Mouse (Mus musculus) megakaryocyte, embryonic 14.5 days (primary cell): ENCODE data around the gene Ghr. TPM values are rescaled to one million over a fixed set of nuclear protein-coding genes. Genes with fewer than 3 reads are reported as not detected.

Experiments
- H3K27me3 ChIP-seq: replicated peaks from 2 replicates; pipeline ENCODE3; 2012; ENCODE audit warnings: inconsistent platforms
- H3K36me3 ChIP-seq: replicated peaks from 2 replicates; pipeline ENCODE3; 2012; ENCODE audit warnings: low read length, inconsistent platforms, mixed read lengths
- H3K4me1 ChIP-seq: 2 replicates; pipeline ENCODE4 v1.6.1; 2012; ENCODE audit warnings: inconsistent platforms
- H3K4me3 ChIP-seq: replicated peaks from 2 replicates; pipeline ENCODE3; 2012; ENCODE audit warnings: moderate library complexity, mild to moderate bottlenecking, inconsistent platforms
- H3K9me3 ChIP-seq: 2 replicates; pipeline ENCODE4 v1.6.1; 2012; ENCODE audit warnings: inconsistent platforms
- FLI1 ChIP-seq: IDR thresholded peaks from 2 replicates; pipeline ENCODE4 v1.6.1; 2012; ENCODE audit warnings: low read length, inconsistent platforms, mixed read lengths
- GATA1 ChIP-seq: IDR thresholded peaks from 3 replicates; pipeline ENCODE4 v1.6.1; 2012; ENCODE audit warnings: mixed read lengths, low read length, inconsistent platforms, borderline replicate concordance
- polyA plus RNA-seq: library from polyadenylated mRNA; stranded (reverse); fragments of >175 nt; gene quantifications from 2 replicates; pipeline ENCODE4 v1.2.3, GENCODE M21; 2012; ENCODE audit warnings: low replicate concordance; ENCODE audit not compliant: insufficient read depth

The Ghr gene
- polyA plus RNA-seq, 1 experiment, result 0.16 TPM

DNA sequence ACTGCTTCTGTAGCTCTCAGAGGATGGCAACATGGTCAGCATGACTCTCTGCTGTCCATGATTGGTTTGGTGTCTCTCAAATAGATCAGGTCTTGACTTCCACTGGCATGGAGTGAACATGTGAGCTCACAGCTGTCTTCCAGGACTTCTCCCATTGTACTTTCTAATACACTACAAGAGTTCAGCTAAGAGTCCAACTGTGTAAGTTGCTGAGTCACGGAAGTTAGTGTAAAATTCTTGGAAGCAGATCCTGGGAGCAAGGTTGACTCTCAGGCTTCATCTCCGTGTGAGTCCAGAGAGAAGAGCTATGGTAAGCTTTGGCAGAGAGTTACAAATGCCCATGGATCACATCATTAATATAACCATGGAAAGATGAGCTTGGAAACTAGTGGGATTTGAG lies 229.6 kb downstream of the Ghr start:
- no peaks in the 10 kb centered on the region for H3K9me3 ChIP-seq
- TF ChIP-seq FLI1 (no peak), GATA1 (no peak)

DNA sequence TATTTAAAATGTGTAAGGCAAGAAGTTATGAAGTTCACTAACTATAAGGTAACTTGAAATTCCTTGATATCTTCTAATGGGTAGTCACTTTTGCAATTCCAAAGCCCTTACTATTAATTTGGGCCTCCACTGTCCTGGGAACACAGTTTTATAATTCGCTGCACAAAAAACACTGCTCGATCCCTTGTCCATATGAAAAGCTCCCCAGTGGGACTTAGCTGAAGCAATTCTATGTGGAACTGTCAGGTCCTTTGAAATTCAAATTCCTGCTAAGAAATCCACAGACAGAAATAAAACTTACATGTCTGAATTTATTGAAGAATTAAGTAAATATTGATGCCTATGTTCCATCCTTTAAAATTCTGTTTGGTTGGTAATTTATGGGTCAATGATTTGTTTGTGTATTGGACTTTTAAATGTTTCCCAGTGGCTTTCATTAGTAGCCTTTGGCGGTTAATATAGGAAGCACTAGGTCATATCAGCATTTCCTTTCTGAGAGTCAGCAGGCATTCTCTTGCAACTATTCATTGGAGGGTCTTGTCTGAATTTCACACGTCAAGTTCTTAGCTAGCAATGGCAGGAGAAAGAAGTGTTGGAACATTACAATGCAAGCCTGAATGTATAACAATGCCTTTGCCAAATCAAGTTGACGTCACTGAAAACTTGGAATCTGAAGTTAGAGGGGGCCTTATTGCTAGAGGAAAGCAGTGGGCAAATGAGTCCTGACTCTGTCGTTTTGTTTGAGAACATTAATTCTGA lies 233.8 kb downstream of the Ghr start:
- Histone ChIP-seq H3K9me3 (no peaks in the 10 kb centered on the region), H3K4me1 (no peaks in the 10 kb centered on the region; the same call in 1 of the 2 replicates), H3K27me3 (no peaks in the 10 kb centered on the region), H3K36me3 (no peaks in the 10 kb centered on the region), H3K4me3 (no peak overlapping the region)
- TF ChIP-seq GATA1 (no peak), FLI1 (no peak)

More for the DNA sequence above, 229.6 kb downstream of the Ghr start:
- H3K36me3 ChIP-seq, result no peaks in the 10 kb centered on the region
- H3K4me3 ChIP-seq, result no peak overlapping the region
- no peaks in the 10 kb centered on the region for H3K27me3 ChIP-seq
- H3K4me1 ChIP-seq, result peaks cover 4% of the 10 kb centered on the region; the same call in 1 of the 2 replicates

DNA sequence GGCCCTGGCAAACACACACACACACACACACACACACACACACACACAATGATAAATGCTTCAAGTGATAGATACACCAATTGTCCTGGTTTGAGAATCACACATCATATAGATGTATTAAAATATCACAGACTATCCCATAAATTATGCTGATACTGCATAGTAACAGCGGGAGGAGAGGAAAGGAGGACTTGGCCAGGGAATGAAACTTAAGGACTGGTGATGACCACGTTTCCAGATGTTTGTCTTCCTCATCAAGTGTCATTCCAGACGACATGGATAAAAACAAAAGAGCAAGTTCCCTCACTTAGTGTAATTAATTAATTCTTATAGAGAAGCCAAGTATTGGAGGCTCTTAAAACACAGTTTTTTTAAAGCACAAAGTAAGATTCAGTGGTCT lies 236.6 kb downstream of the Ghr start:
- Histone ChIP-seq H3K27me3 (no peaks in the 10 kb centered on the region), H3K4me1 (no peaks in the 10 kb centered on the region; the same call in 1 of the 2 replicates), H3K9me3 (no peaks in the 10 kb centered on the region), H3K36me3 (no peaks in the 10 kb centered on the region), H3K4me3 (no peak overlapping the region)
- TF ChIP-seq FLI1, result no peak
- TF ChIP-seq GATA1, result no peak

DNA sequence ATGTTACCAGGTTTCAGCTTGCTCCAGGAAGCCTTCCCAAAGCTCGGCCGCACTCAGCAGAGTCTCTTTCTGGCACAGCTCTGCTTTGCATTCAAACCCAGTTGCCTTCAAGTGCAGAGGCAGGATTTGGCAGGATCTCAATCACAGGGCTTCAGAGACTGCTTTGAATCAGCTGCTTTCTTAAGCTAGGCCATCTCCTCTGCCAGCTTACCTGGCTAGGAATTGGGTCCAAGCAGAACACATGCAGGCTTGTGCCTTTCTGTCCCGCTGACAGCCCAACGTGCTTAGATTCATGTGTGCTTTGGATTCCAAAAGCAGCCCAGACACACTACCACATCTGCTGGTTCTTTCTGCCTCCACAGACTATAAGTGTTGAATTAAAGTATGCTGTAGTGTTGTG lies 238.7 kb downstream of the Ghr start:
- TF ChIP-seq FLI1, result no peak
- no peak for TF ChIP-seq GATA1
- Histone ChIP-seq H3K27me3 (no peaks in the 10 kb centered on the region), H3K9me3 (no peaks in the 10 kb centered on the region), H3K4me1 (no peaks in the 10 kb centered on the region; the same call in 1 of the 2 replicates), H3K36me3 (no peaks in the 10 kb centered on the region), H3K4me3 (no peak overlapping the region)

DNA sequence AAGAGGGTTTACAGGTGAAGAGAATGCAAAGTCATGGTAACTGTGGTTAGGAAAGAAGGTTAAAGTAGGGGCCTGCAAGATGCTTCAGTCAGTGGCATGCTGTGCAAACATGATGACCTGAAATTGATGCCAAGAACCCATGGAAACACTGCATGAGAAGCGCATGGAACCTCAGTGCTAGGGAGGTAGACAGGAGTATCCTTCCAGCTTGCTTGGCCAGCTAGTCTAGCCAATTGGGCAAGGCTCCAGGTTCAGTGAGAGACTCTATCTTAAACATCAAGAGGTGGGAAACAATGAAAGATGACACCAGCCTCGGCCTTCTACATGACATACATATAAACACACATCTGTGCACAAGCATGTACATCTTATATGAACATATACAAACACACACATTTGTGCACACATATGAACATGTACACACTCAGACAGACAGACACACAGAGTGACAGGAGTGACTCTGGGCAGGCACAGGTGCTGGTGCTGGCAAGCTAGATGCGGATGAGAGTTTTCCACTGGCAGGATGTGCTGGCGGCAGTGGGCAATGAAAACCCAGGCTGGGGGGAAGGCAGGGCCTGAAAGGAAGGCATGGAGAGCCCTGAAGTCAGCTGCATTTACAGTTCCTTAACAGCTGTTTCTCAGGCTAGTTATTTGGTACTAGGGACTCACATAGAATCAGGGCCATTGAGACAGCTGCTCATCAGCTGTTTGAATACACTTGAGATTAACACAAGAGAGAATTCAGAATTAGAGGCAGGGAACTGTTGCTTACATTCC lies 241.3 kb downstream of the Ghr start:
- H3K4me1 ChIP-seq, result no peaks in the 10 kb centered on the region
- no peak for TF ChIP-seq FLI1
- H3K27me3 ChIP-seq, result no peaks in the 10 kb centered on the region
- no peaks in the 10 kb centered on the region for H3K9me3 ChIP-seq
- H3K4me3 ChIP-seq, result no peak overlapping the region
- no peaks in the 10 kb centered on the region for H3K36me3 ChIP-seq

DNA sequence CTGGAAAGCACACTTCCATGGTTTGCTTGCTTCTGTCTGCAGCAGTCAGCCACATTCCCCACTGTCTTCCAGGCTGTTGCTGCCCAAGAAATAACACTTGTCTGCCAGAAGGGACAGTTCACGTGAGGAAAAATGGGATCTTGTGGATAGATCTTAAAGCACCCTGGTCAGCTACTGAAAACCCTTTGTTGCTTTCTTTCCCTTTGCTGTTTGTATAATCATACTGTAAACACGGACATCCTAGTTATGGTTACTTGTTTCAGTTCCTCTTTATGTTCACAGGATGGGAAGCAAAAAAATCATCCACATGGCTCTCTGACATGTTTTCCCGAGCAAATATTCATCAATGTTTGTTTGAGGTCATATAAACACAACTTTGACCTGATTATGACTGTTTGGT lies 243.4 kb downstream of the Ghr start:
- H3K27me3 ChIP-seq, result no peaks in the 10 kb centered on the region
- H3K4me1 ChIP-seq, result no peaks in the 10 kb centered on the region
- TF ChIP-seq GATA1 (no peak), FLI1 (no peak)
- no peak overlapping the region for H3K4me3 ChIP-seq
- no peaks in the 10 kb centered on the region for H3K9me3 ChIP-seq
- no peaks in the 10 kb centered on the region for H3K36me3 ChIP-seq

DNA sequence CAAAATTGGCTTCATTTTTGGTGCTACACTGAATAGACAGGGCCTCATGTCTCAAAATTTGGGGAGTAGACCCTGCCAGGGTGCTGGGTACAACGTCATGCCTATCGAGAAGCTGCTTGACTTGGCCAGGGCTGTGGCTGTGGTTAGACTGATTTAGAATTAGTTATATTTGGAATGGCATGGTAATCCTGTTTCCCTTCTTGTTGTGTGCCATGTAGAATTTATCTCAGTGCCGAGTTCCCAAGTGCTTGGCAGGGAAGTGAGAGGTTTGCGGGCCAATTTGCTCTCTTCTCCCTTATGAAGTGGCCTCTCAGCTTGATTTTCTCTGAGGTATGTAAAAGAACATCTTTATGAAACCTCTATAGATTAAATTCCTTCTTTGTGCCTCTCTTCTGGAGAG lies 250.8 kb downstream of the Ghr start:
- H3K36me3 ChIP-seq, result no peaks in the 10 kb centered on the region
- no peaks in the 10 kb centered on the region for H3K4me1 ChIP-seq
- no peaks in the 10 kb centered on the region for H3K9me3 ChIP-seq
- no peak overlapping the region for H3K4me3 ChIP-seq
- TF ChIP-seq FLI1, result no peak
- TF ChIP-seq GATA1, result no peak
- H3K27me3 ChIP-seq, result no peaks in the 10 kb centered on the region

DNA sequence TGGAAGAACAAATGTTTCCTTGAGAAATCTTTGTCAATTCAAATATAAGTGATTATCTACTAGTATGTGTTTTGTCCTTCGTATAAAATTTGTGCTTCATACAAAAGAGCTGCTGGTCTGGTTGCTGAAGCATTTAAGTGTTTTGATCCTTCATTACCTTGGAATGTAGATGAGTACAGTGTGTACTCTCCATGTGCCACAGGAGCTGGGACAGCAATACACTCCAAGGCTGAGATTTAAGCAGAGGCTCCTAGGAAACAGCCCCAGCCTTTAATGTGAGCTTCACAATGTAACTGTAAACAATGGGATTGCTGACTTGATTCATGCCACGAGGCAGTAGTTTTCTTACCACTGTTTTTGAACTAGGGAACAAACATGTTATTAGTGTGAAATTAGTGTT lies 251.5 kb downstream of the Ghr start:
- Histone ChIP-seq H3K4me3 (no peak overlapping the region), H3K9me3 (no peaks in the 10 kb centered on the region), H3K27me3 (no peaks in the 10 kb centered on the region), H3K36me3 (no peaks in the 10 kb centered on the region), H3K4me1 (no peaks in the 10 kb centered on the region)
- no peak for TF ChIP-seq FLI1

DNA sequence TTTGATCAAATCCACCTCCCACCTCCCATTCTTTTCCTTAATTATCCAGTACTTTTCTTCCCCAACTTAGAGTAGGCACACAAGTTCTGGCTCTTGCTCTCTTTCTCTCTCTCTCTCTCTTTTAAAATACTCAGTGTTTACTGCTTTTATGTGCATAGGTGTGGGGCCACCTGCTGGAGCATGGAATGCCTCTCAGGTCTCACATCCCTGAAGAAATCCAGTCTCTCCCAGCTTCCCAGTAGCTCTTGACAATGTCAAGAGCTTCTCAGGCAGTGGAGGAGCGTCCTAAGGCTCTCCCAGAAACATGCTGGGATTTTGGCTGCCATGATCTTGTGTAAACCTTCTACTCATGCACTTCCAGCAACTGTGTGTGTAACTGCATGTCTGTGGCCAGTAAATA lies 253.0 kb downstream of the Ghr start:
- Histone ChIP-seq H3K4me1 (no peaks in the 10 kb centered on the region), H3K4me3 (no peak overlapping the region), H3K9me3 (no peaks in the 10 kb centered on the region), H3K36me3 (no peaks in the 10 kb centered on the region), H3K27me3 (no peaks in the 10 kb centered on the region)
- no peak for TF ChIP-seq GATA1
- no peak for TF ChIP-seq FLI1

DNA sequence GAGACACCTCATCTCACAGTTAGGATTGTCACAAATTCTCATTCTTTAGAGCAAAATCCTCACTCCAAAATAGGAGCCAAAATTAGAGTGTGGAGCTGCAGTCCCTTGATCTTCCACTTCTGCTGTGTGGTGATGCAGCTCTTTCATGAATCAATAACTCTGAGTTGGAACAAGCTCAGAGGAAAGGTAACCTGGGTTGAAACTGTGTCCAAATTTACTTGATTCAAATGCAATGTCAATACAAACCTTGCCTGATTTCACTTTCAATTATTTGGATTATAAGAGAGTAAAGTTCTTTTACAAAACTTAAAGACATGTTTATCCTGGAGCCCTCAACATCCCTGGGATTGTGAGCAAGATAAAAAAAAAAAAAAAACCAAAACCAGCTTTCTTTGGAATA lies 260.3 kb downstream of the Ghr start:
- TF ChIP-seq FLI1 (no peak), GATA1 (no peak)
- no peak overlapping the region for H3K4me3 ChIP-seq
- H3K27me3 ChIP-seq, result no peaks in the 10 kb centered on the region
- peaks cover 6% of the 10 kb centered on the region; the same call in 1 of the 2 replicates for H3K9me3 ChIP-seq
- no peaks in the 10 kb centered on the region for H3K4me1 ChIP-seq
- H3K36me3 ChIP-seq, result no peaks in the 10 kb centered on the region
